Mouse (Mus musculus) left cerebral cortex, postnatal 14 days (tissue): ENCODE measurements at regions not wholly inside any gene's neighbourhood (a gene's known extent, or its start where the extent isn't known, plus 50 kb on each side); places are given as distances from the start of the nearest gene placed in this dataset.

ENCODE experiments used
- DNase-seq, 2 experiments: peaks; one replicate each; pipeline ENCODE4 v3.0.0; 2021 to 2022; ENCODE audit warnings: low spot score in 2 of 2, mixed read lengths in 1 of 2
- intact Hi-C: fragments of 180-260 bp; cut with DNase I; formaldehyde crosslinking; loops from one replicate; pipeline ENCODE4 v1.15.1; 2025

DNA sequence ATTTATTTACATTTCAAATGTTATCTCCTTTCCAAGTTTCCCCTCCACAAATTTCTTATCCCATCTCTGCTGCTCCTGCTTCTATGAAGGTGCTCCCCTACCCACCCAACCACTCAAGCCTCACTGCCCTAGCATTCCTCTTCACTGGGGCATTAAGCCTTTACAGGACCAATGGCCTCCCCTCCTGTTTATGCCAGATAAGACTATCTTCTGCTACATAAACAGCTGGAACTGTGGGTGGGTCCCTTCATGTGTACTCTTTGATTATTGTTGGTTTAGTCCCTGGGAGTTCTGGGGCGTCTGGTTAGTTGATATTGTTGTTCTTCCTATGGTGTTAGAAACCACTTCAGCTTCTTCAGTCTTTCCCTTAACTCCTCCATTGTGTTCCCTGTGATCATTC, 1164.1 kb upstream of the Got2 start:
- intact Hi-C loops: no loop called here
- DNase-seq: no peak

DNA sequence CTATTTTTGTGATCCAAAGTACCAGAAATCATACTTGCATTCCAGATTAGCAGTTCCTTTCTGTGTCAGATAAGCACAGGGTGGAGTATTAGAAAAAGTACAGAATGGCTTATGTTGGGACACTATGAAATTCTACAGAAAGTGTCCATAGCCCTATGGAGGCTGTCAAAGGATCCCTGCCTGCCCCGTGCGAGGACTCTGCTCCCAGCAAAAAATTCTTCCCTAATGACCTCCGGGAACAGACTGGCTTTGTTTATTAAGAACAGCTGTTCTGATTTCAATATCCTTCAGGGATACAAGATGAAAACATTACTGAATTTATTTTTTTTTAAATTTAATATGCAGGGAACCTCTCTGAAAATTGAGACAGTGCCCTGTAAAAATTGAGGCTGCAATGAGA, 1151.4 kb upstream of the Got2 start:
- intact Hi-C loops: no loop called here
- no peak for DNase-seq

DNA sequence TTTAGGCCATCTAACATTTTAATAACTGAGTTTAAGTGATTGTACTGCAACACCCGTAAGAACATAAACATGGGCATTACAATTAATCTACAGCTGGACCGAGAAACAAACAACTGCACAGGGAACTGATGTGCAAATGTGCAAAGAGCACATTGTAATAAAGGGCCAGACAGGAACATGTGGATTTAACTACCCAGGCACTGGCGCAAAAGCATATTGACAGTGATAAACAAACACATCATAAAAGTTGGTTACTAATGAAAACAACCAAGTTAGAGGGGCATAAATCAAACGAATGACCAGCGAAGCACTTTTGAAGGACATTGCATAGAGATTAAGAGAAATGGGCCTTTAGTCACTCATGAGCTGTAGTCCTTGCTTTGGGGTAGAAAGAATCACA, 1150.5 kb upstream of the Got2 start:
- DNase-seq: no peak
- intact Hi-C loops: no loop called here

DNA sequence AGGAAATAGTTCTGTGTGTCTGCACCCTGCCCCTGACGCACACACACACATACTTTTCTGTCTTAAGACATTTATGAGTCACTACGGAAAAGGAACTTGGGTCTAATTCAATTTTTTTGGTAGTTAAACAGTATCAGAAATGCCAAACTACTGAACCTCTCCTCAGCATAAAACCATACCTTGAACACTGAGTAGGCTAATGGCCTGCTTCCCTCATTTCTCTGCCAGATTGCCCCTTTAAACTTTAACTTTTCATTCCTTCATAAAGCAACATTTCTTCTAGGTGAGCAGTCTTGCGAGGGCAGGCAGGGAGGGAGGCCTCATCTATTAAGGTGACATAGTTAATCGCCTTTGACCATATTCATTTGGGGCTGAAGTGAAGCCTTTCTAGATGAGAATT, 1143.8 kb upstream of the Got2 start:
- intact Hi-C loops: no loop called here
- no peak for DNase-seq

DNA sequence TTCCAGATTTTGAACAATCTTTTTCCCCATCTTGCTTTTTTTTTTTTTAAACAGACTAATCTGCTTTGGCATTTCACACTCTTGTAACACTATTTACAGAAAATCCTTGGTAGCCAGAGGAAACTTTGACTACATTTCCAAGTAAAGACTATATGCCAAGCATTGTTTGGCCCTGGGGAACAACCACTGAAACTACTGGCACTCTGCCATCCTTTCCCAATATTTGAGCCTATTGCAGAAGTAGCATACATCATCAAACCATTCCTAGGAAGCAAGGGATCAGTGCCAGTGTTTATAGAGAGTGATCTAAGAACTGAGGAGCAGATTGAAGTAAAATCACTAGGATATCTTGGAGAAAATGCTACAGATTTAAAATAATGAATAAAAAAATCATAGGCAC, 1127.2 kb upstream of the Got2 start:
- intact Hi-C loops: no loop called here
- DNase-seq: no peak

DNA sequence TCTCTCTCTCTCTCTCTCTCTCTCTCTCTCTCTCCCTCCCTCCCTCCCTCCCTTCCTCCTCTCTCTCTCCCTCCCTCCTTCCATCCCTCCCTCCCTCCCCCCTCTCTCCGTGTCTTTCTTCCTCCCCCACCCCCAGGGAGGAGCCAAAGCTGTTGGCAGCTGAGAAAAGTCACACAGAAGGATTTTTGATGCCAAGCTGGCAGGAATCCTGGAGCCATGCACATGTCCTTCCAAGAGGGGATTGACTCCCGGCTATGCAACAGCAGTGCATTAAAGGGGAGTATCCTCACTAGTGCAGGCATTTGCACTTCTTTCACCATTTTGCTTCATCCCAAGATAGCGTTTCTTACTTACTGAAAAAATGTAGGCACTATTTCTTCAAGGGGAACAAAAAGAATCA, 1115.8 kb upstream of the Got2 start:
- intact Hi-C loops: no loop called here
- DNase-seq: peak; percentile 5 to 6

DNA sequence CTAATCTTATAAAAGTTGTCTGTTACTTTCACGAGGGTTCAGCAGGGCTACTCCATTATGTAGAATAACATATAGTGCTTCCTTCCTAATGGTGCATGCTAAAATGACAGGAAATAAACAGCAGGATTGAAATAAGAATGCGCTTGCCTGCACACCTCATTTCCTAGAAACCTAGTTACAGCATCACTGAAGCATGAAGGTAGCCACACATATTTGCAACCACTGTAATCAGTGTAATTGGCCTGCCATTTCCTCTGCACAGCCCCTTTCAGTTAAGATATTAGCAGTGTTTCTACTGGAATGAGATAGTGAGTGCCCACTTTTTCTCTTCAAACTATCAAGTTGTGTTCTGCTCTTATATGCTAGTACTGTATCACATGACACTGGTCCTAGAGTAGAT, 1094.8 kb upstream of the Got2 start:
- no peak for DNase-seq
- intact Hi-C loops: no loop called here
